Mouse (Mus musculus) hindbrain, embryonic 12.5 days (tissue): ENCODE measurements around the gene Plcl2. TPM values are rescaled to one million over a fixed set of nuclear protein-coding genes. Genes with fewer than 3 reads are reported as not detected.
"Not testable (repeated sequence)": the region's sequence is repeated elsewhere in the genome, so short reads cannot be mapped to it uniquely, and the experiment has no call there.

Experiments used
- ATAC-seq: fragments of 200-750 bp; cut with Nextera tagmentation; 2 replicates; pipeline ENCODE4 v1.8.0; 2017; ENCODE audit warnings: moderate TSS enrichment; ENCODE audit not compliant: low FRiP score
- H3K27ac ChIP-seq: fragments of 300-500 bp; sonication (generic); 2 replicates; pipeline ENCODE4 v1.5.1; 2016; ENCODE audit warnings: mild to moderate bottlenecking
- H3K27me3 ChIP-seq: fragments of 300-500 bp; sonication (generic); 2 replicates; pipeline ENCODE4 v1.6.1; 2016; ENCODE audit warnings: mild to moderate bottlenecking
- H3K36me3 ChIP-seq: fragments of 300-500 bp; sonication (generic); 2 replicates; pipeline ENCODE4 v1.6.1; 2016; ENCODE audit warnings: mild to moderate bottlenecking
- H3K4me1 ChIP-seq: fragments of 300-500 bp; sonication (generic); 2 replicates; pipeline ENCODE4 v1.6.1; 2016
- H3K4me2 ChIP-seq: fragments of 300-500 bp; sonication (generic); replicated peaks from 2 replicates; pipeline ENCODE4 v1.6.1; 2016; ENCODE audit warnings: mild to moderate bottlenecking
- H3K4me3 ChIP-seq: fragments of 300-500 bp; sonication (generic); 2 replicates; pipeline ENCODE4 v1.5.1; 2016; ENCODE audit warnings: mild to moderate bottlenecking
- H3K9ac ChIP-seq: fragments of 300-500 bp; sonication (generic); 2 replicates; pipeline ENCODE4 v1.6.1; 2016; ENCODE audit warnings: mild to moderate bottlenecking, moderate library complexity
- H3K9me3 ChIP-seq: fragments of 300-500 bp; sonication (generic); replicated peaks from 2 replicates; pipeline ENCODE4 v1.6.1; 2016; ENCODE audit warnings: mild to moderate bottlenecking
- WGBS: fragments of 180-500 bp; shearing (Covaris S2); methylation state at CpG from one replicate; pipeline ENCODE4 v1.1.7; 2016; 5-methylcytosine and 5-hydroxymethylcytosine counted together
- polyA plus RNA-seq: library from polyadenylated mRNA; unstranded; fragments of >200 nt; fragmentation: Nextera tagmentation; extraction: Ambion mirVana; gene quantifications from 2 replicates; pipeline ENCODE4 v1.2.1, GENCODE M21; 2016

Gene Plcl2
- polyA plus RNA-seq, 1 experiment from 2014 or later = 9.2 TPM

DNA sequence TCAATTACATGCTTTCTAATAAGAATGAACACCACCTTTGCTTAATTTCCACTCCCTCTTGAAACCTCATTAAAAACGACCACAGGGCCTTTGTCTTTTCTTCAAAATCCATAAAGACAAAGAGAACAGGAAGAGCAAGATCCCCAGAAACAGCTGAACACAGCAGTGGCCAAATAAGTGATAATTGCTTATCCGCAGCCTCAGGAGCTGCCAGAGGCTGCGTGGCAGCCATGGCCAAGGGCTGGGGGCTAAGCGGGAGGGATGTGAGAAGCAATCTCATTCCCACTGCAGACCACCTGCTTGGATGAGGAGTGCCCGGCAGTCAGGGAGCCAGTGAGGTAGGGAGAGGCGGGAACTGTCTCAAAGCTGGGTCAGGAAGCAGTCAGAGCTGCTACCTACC is 134.8 kb downstream of the Plcl2 start:
- H3K9me3 ChIP-seq = no peaks in the 10 kb centered on the region
- no peaks in the 10 kb centered on the region for H3K36me3 ChIP-seq
- H3K4me1 ChIP-seq = peaks cover 9% of the 10 kb centered on the region
- H3K4me3 ChIP-seq = no peak overlapping the region
- H3K27ac ChIP-seq = no peak overlapping the region
- no peak overlapping the region for H3K9ac ChIP-seq
- ATAC-seq = peak; percentile 57
- H3K27me3 ChIP-seq = no peaks in the 10 kb centered on the region
- no peak overlapping the region for H3K4me2 ChIP-seq
- 16% methylated on average over 6 of the region's 6 CpGs for WGBS

DNA sequence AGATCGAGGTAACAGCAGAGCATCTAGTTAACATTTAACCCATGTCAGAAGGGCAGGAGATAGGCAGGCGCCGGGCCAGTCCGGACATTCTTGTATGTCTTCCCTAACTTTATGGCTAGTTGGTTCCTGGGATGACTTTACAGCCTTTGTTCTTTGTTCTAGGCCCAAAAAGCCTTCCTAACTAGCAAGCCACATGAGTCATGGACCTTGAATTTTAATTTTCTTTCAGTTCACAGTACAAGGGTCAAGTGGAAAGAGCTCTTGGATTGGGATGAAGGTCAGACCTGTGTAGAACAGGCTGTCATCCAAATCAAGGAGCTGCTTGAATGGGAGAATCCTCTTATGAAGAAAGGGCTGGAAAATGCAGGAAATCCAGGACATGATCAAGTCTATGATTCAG is 138.9 kb downstream of the Plcl2 start:
- not testable (repeated sequence) for H3K36me3 ChIP-seq, H3K27me3 ChIP-seq, ATAC-seq, H3K4me1 ChIP-seq, H3K9me3 ChIP-seq, H3K27ac ChIP-seq, H3K4me2 ChIP-seq, H3K4me3 ChIP-seq, H3K9ac ChIP-seq
- WGBS = 93% methylated on average over 4 of the region's 4 CpGs

DNA sequence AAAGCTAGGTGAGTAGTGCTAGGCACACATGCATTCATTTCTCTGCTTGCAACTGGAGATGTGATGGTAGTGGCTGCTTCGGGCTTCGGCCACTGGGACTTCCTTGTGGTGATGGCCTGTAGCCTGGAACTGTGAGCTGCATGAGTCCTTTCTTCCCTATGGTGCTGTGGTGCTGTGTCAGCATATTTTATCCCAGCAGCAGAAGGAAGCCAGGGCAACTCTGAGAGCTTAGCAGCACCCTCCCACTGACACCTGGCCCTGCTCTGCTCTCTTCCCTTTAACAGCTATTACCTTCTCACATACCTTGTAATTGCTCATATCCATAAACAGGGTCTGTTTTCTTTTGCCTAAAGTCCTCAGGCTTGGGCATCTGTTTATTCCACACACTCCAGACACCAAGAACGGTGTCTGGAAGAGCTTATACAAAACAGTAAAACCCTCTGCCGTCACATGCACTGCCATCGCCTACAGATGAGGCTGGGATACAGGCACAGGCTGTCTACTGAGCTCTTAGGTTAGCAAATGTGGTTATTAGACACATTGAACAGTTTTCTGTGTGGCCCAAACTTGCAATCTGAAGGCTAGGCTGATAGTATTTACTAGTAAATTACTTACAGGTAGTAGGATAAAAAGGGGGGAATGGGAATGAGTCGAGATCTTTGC is 139.7 kb downstream of the Plcl2 start:
- no peak for ATAC-seq
- no peak overlapping the region for H3K4me3 ChIP-seq
- peaks cover 3% of the 10 kb centered on the region; the same call in 1 of the 2 replicates for H3K4me1 ChIP-seq
- no peak overlapping the region for H3K4me2 ChIP-seq
- H3K9ac ChIP-seq = no peak overlapping the region
- WGBS = 90% methylated on average over 6 of the region's 6 CpGs
- H3K27me3 ChIP-seq = no peaks in the 10 kb centered on the region
- H3K36me3 ChIP-seq = no peaks in the 10 kb centered on the region
- no peak overlapping the region for H3K27ac ChIP-seq
- H3K9me3 ChIP-seq = no peaks in the 10 kb centered on the region

DNA sequence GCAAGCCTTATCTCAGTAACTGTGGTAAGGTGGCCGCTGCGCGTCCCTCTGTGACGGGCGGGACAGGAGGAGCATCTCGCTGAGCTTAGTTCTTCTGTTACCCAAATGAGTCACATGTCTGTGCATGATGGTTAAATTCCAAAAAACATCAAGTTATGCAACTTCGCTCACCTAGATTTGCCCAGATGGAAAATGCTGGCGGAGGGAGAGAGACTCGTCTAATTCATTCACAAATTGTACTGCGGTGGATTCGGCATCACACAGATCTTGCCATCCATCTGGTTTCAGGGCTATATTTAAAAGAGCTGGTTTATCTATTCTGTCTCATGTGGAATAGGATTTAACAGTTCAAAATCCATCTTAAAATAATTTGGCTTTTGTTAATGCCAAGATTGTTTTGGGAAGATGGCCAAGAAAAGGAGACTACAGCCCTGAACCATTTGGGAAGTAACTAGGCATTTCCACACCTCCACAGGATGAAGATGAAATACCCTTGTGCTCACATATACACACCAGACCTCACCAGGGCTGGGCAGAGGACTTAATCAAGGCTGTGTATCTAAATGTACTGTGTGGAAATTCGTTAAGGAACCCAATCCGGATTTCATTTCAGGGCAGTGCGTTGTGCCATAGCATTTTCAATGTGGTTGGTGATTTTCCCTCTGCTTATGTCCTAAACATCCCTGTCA is 141.5 kb downstream of the Plcl2 start:
- Histone ChIP-seq H3K36me3 (no peaks in the 10 kb centered on the region), H3K9ac (no peak overlapping the region), H3K4me3 (no peak overlapping the region), H3K27ac (no peak overlapping the region), H3K4me2 (no peak overlapping the region), H3K9me3 (no peaks in the 10 kb centered on the region), H3K4me1 (0 out of 2 replicates have a peak, but pooled peaks cover 5% of the 10 kb centered on the region), H3K27me3 (no peaks in the 10 kb centered on the region)
- 97% methylated on average over 14 of the region's 14 CpGs for WGBS
- ATAC-seq = no peak

DNA sequence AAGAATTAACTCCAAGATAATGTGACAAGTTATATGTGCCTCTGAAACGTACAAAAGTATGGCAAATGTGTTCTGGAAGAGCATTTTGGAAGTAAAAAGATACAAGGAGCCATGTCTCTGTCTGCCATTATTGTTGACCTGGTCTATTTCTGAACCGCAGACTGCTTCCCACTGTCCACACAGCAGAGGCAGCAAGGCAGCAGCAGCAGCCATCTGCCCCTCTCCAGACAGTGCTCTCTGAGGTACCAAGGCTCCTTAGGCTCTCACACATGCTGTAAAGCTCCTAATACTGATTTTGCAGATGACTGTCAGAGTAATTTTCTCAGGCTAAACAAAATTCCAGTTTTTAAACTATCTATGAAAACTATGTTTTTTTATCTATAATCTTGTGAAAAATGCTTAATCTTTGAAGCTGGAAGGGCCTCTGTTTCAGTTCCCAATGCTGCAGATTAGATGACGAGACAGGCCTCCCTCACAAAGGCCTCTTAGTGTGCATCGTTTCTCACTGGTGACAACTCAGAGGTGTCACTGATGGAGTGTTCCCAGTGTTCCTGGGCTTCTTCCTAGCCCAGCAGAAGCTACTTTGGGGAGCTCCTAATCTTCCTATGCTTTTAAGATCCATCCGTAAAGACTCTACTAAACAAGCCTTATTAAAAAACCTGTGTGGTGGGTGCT is 145.7 kb downstream of the Plcl2 start:
- H3K27ac ChIP-seq = no peak overlapping the region
- H3K4me3 ChIP-seq = no peak overlapping the region
- 0 out of 2 replicates have a peak, but pooled peaks cover 3% of the 10 kb centered on the region for H3K9me3 ChIP-seq
- H3K4me2 ChIP-seq = no peak overlapping the region
- WGBS = 63% methylated on average over 5 of the region's 5 CpGs
- ATAC-seq = no peak
- no peaks in the 10 kb centered on the region for H3K36me3 ChIP-seq
- 0 out of 2 replicates have a peak, but pooled peaks cover 5% of the 10 kb centered on the region for H3K4me1 ChIP-seq
- no peaks in the 10 kb centered on the region for H3K27me3 ChIP-seq
- H3K9ac ChIP-seq = no peak overlapping the region

DNA sequence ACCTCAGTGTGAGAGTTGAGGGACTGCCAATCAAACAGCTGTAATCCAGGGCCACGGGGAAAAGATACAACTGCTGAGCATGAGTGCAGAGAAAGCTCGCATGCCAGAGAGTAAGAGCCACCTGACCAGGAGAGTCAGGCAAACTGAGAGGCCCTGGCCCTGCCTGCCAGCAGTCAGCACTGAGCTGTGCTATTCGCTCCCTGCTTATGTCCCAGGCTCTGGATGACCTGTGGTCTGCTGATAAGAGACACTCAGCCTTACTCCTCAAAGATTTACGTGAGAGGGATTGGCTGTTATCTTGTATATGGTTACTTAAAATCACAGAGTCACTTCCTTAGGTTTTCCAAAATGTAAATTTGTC is 146.2 kb downstream of the Plcl2 start:
- Histone ChIP-seq H3K9ac (no peak overlapping the region), H3K9me3 (0 out of 2 replicates have a peak, but pooled peaks cover 3% of the 10 kb centered on the region), H3K36me3 (no peaks in the 10 kb centered on the region), H3K4me2 (no peak overlapping the region), H3K4me1 (0 out of 2 replicates have a peak, but pooled peaks cover 5% of the 10 kb centered on the region), H3K27ac (no peak overlapping the region), H3K27me3 (no peaks in the 10 kb centered on the region), H3K4me3 (no peak overlapping the region)
- 74% methylated on average over 4 of the region's 4 CpGs for WGBS
- ATAC-seq = no peak

DNA sequence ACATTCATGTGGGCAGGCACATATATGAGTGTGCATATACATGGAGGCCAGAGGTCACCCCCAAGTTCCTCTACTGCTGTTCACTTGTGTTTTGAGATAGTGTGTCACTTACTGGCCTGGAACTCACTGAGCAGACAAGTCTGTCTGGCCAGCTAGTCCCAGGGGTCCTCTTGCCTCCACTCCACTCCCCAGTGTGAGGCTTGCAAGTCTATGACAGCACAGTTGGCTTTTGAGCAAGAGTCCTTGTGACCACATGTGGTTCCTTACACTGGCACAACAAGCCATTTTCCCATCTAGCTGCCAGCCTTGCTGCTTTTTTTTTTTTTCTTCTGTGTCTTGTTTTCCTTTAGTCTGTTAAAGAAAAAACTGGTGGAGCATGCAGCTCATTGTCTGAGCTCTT is 148.1 kb downstream of the Plcl2 start:
- H3K4me2 ChIP-seq = no peak overlapping the region
- H3K27ac ChIP-seq = no peak overlapping the region
- H3K27me3 ChIP-seq = no peaks in the 10 kb centered on the region
- H3K4me1 ChIP-seq = 0 out of 2 replicates have a peak, but pooled peaks cover 5% of the 10 kb centered on the region
- no peaks in the 10 kb centered on the region for H3K36me3 ChIP-seq
- no peak for ATAC-seq
- H3K9ac ChIP-seq = no peak overlapping the region
- H3K9me3 ChIP-seq = 0 out of 2 replicates have a peak, but pooled peaks cover 3% of the 10 kb centered on the region
- no peak overlapping the region for H3K4me3 ChIP-seq

DNA sequence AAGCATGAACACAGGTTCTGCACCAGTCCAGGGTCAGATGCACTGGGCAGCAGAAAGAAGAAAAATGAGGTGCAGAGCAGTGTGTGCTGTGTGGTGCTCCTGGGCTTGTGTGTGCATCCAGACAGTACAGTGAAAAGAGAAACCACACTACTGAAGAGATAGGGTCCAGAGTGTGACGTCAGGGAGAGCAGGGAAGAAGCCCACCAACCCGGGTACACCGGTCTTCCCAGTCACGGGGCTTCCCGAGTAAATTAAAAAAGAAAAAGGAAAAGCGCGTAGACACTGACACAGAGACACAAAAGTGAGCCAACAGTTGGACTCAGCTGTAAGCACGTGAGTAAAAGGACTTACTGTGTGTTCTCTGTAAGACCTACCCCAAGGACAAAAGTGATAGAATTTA is 149.7 kb downstream of the Plcl2 start:
- Histone ChIP-seq H3K27ac (no peak overlapping the region), H3K36me3 (no peaks in the 10 kb centered on the region), H3K4me1 (0 out of 2 replicates have a peak, but pooled peaks cover 5% of the 10 kb centered on the region), H3K9me3 (0 out of 2 replicates have a peak, but pooled peaks cover 3% of the 10 kb centered on the region), H3K4me2 (no peak overlapping the region), H3K27me3 (no peaks in the 10 kb centered on the region), H3K4me3 (no peak overlapping the region), H3K9ac (no peak overlapping the region)
- WGBS = 96% methylated on average over 8 of the region's 8 CpGs
- ATAC-seq = no peak

DNA sequence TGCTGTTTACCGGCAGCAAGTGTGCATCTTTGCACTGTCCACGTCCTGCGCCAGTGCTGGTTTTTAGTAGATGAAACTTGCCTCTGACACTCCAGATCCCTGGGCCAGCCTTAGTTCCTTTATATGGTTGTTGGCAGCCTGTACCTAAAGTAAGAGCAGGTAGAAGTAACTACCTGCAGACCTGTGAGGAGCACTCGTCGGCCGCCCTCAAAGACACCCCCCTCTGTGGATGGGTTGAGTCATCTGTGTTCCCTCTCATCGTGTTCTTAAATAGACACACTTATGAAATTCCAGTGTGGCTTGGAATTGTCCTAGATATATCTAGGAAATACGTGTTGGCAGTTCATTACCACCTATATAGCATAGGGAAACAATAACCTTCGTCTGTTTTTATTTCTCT is 158.4 kb downstream of the Plcl2 start:
- H3K27ac ChIP-seq = no peak overlapping the region
- no peak overlapping the region for H3K4me3 ChIP-seq
- WGBS = 92% methylated on average over 9 of the region's 9 CpGs
- ATAC-seq = no peak
- no peaks in the 10 kb centered on the region for H3K27me3 ChIP-seq
- no peak overlapping the region for H3K4me2 ChIP-seq
- no peak overlapping the region for H3K9ac ChIP-seq
- no peaks in the 10 kb centered on the region for H3K36me3 ChIP-seq
- no peaks in the 10 kb centered on the region for H3K4me1 ChIP-seq
- H3K9me3 ChIP-seq = no peaks in the 10 kb centered on the region

DNA sequence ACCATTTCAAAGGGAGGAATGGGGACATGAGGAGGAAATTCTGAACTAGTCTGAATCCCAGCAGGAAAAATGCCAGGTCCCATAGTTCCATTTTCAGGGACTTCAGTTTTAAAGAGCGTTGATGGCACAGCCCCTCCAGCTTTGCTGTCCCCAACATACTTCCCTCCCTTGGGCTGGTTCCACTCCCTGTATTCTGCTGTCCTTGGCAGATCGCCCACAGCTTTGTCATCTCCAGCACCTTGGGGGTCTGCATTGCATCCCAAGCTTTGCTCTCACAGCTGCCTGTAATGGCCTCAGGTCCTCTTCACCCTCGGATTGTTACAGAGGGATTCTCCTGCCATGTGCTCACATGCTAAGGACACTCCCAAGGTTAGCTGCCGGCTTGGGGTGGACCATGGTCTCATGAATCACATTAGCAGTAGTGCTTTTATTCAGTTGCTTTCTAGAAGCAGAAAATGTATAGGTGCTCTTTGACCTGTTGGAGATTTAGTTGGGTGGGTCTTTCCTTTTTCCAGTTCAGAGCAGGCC is 159.5 kb downstream of the Plcl2 start:
- no peak overlapping the region for H3K4me3 ChIP-seq
- H3K36me3 ChIP-seq = no peaks in the 10 kb centered on the region
- no peak overlapping the region for H3K9ac ChIP-seq
- WGBS = 86% methylated on average over 4 of the region's 4 CpGs
- H3K27me3 ChIP-seq = no peaks in the 10 kb centered on the region
- H3K9me3 ChIP-seq = no peaks in the 10 kb centered on the region
- H3K4me2 ChIP-seq = no peak overlapping the region
- H3K27ac ChIP-seq = no peak overlapping the region
- no peak for ATAC-seq
- no peaks in the 10 kb centered on the region for H3K4me1 ChIP-seq

DNA sequence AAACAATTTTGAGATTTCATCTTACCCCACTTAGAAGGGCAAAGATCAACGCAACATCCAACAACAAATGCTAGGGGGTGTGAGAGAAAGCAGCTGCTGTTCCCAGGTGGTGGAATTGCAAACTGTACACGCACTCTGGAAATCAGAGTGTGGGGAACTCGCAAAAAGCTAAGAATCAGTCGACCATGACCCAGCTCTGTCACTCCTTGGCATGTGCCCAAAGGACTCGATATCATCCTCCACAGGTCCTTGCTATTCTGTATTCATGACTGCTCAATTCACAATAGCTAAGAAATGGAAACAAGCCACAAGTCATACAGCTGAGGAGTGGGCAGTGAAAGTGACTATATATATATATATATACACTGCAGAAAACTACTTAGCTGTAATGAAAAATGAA is 162.2 kb downstream of the Plcl2 start:
- H3K4me1 ChIP-seq = no peaks in the 10 kb centered on the region
- no peaks in the 10 kb centered on the region for H3K9me3 ChIP-seq
- no peak for ATAC-seq
- no peak overlapping the region for H3K27ac ChIP-seq
- H3K27me3 ChIP-seq = no peaks in the 10 kb centered on the region
- no peak overlapping the region for H3K4me3 ChIP-seq
- H3K36me3 ChIP-seq = no peaks in the 10 kb centered on the region
- no peak overlapping the region for H3K4me2 ChIP-seq
- H3K9ac ChIP-seq = no peak overlapping the region
- 88% methylated on average over 5 of the region's 5 CpGs for WGBS

DNA sequence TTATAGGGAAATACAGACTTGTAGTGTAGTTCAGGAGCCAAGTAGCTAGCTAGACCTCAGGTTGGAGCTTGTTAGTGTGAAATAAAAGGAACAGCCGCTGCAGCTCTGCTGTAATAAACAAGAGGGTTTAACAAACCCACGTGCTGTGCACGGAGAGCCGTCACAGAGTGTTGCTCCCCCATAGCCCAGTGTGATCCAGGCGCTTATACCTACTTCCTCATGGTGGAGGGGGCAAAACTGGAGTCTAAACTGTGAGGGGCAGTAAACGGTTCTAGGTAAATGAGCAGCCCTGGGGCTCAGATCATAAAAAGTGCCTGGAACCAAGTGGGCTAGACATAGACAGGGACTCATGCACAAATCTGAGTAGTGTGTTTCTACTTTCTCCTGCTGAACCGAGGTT is 165.4 kb downstream of the Plcl2 start:
- whole genome bisulfite sequencing = 91% methylated on average over 7 of the region's 7 CpGs
- no peaks in the 10 kb centered on the region for H3K9me3 ChIP-seq
- H3K9ac ChIP-seq = no peak overlapping the region

More for the DNA sequence above, 165.4 kb downstream of the Plcl2 start:
- Histone ChIP-seq H3K4me3 (no peak overlapping the region), H3K27me3 (no peaks in the 10 kb centered on the region), H3K36me3 (no peaks in the 10 kb centered on the region), H3K4me2 (no peak overlapping the region), H3K27ac (no peak overlapping the region), H3K4me1 (peaks cover 7% of the 10 kb centered on the region; the same call in 1 of the 2 replicates)
- no peak for ATAC-seq
